Mouse (Mus musculus) spleen, adult 2 months (tissue): ENCODE measurements at regions not wholly inside any gene's neighbourhood (a gene's known extent, or its start where the extent isn't known, plus 50 kb on each side); places are given as distances from the start of the nearest gene placed in this dataset.

Experiments used
- CTCF ChIP-seq: fragments of 200-500 bp; IDR thresholded peaks from 2 replicates; pipeline ENCODE4 v1.5.1; 2011; ENCODE audit warnings: mild to moderate bottlenecking, inconsistent platforms; ENCODE audit not compliant: insufficient read depth, insufficient read length, insufficient replicate concordance; ENCODE audit errors: extremely low read depth
- POLR2A ChIP-seq: fragments of 200-500 bp; IDR thresholded peaks from 2 replicates; pipeline ENCODE4 v1.6.1; 2011; ENCODE audit warnings: low read depth, low read length, inconsistent platforms

- no peak for TF ChIP-seq CTCF
- no peak for TF ChIP-seq POLR2A
These were observed 67.7 kb upstream of the Lgalsl start for GRCm38 (mm10) chr11:20898558-20898957.
